Mouse (Mus musculus): ENCODE data around the gene Gpm6b. TPM values are rescaled to one million over a fixed set of nuclear protein-coding genes. Genes with fewer than 3 reads are reported as not detected.

Gpm6b gene
- polyA plus RNA-seq, 1 experiment from 2014 or later: 5.1 TPM

DNA sequence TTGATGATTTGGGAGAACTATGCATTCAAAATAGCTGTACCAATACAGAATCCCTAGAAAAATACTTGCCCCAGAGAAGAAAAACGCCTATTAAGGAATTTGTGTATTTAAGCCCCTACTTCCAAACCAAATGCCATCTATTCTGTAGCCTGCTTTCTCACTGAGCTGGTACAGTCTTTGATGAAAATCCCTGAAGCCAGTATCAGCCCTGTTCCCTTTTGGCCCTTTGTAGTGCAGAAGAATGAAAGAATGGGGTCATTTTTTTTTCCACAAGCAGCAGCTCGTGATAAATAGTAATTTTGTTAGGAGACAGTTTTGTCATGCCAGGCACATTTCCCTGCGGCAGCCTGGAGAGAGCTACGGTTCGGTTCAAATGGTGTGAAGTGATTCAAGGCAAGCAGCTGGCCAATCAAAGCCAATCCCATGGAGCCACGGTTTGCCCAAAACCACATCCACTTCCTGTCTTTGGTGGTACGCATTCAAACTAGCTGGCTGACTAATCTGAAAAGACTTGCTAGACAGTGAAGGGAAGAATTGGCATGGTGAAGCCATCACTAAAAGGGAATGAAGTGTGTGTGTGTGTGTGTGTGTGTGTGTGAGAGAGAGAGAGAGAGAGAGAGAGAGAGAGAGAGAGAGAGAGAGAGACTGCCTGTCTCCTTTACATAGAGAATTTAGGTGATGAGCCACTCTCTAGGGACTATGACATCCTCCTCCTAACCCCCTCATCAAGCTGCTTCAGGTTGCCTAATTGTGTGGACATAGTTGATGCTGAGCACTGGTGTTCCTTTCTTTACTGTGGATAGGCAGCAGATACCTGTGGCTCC is 78.1 kb downstream of the Gpm6b start:
- Histone ChIP-seq H3K9ac (ENCODE audit: low read depth, low read length) (no peak overlapping the region), H3K4me3 (ENCODE audit: low read depth, low read length) (no peak overlapping the region), H3K9me3 (ENCODE audit: control insufficient read depth, low read length) (no peaks in the 10 kb centered on the region), H3K27ac (ENCODE audit: low read depth, low read length) (no peak overlapping the region), H3K36me3 (ENCODE audit: control insufficient read depth, insufficient read depth, low read length) (no peaks in the 10 kb centered on the region), H3K27me3 (replicated peaks; ENCODE audit: control insufficient read depth, insufficient read depth, low read length) (no peaks in the 10 kb centered on the region; the same call in none of the 2 replicates), H3K4me2 (no peak overlapping the region), H3K4me1 (replicated peaks; ENCODE audit: control insufficient read depth, insufficient read depth, low read length) (no peaks in the 10 kb centered on the region)
- 37% methylated on average over 7 of the region's 7 CpGs for WGBS
- ATAC-seq (replicated peaks; ENCODE audit: low FRiP score) (no peak), DNase-seq (ENCODE audit: low spot score) (no peak)

- H3K27me3 ChIP-seq (replicated peaks; ENCODE audit: control insufficient read depth, insufficient read depth, low read length): no peaks in the 10 kb centered on the region; the same call in none of the 2 replicates
- 86% methylated on average over 1 of the region's 1 CpGs for WGBS
- no peak overlapping the region for H3K27ac ChIP-seq (ENCODE audit: low read depth, low read length)
- H3K9me3 ChIP-seq (ENCODE audit: control insufficient read depth, low read length): no peaks in the 10 kb centered on the region
- DNase-seq (ENCODE audit: low spot score): no peak
- ATAC-seq (replicated peaks; ENCODE audit: low FRiP score): no peak
- no peaks in the 10 kb centered on the region for H3K36me3 ChIP-seq (ENCODE audit: control insufficient read depth, insufficient read depth, low read length)
- H3K4me2 ChIP-seq: no peak overlapping the region
- no peak overlapping the region for H3K9ac ChIP-seq (ENCODE audit: low read depth, low read length)
- no peak overlapping the region for H3K4me3 ChIP-seq (ENCODE audit: low read depth, low read length)
- no peaks in the 10 kb centered on the region for H3K4me1 ChIP-seq (replicated peaks; ENCODE audit: control insufficient read depth, insufficient read depth, low read length)
Observed at GRCm38 (mm10) chrX:166317376-166317679, 78.6 kb downstream of the Gpm6b start.

- H3K4me1 ChIP-seq (replicated peaks; ENCODE audit: control insufficient read depth, insufficient read depth, low read length): no peaks in the 10 kb centered on the region
- H3K9me3 ChIP-seq (ENCODE audit: control insufficient read depth, low read length): no peaks in the 10 kb centered on the region
- no peaks in the 10 kb centered on the region for H3K36me3 ChIP-seq (ENCODE audit: control insufficient read depth, insufficient read depth, low read length)
- H3K27ac ChIP-seq (ENCODE audit: low read depth, low read length): no peak overlapping the region
- WGBS: 87% methylated on average over 3 of the region's 3 CpGs
- no peak overlapping the region for H3K9ac ChIP-seq (ENCODE audit: low read depth, low read length)
- no peak overlapping the region for H3K4me2 ChIP-seq
- H3K27me3 ChIP-seq (replicated peaks; ENCODE audit: control insufficient read depth, insufficient read depth, low read length): peaks cover 1% of the 10 kb centered on the region
- DNase-seq (ENCODE audit: low spot score) (no peak), ATAC-seq (replicated peaks; ENCODE audit: low FRiP score) (no peak)
- H3K4me3 ChIP-seq (ENCODE audit: low read depth, low read length): no peak overlapping the region
Observed at GRCm38 (mm10) chrX:166323226-166323625, 84.5 kb downstream of the Gpm6b start.

DNA sequence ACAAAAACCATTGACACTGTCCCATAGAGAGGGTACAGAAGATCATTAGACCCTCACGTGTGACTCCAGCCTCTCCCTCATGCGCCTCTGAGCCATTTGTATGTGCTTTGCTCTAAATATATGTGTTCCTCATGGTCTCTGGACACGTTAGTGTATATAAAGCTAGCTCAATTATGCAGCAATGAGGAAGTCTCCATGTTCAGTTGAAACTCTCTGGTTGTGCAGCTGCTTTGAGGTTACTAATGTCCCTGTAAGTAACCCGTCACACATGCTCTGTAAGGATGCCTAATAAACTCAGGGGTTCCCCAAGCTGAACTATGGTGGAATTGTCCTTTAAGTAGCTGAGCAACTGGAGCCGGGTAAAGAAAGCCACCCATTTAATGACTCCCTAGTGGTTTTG is 88.9 kb downstream of the Gpm6b start:
- Histone ChIP-seq H3K36me3 (ENCODE audit: control insufficient read depth, insufficient read depth, low read length) (no peaks in the 10 kb centered on the region), H3K4me1 (replicated peaks; ENCODE audit: control insufficient read depth, insufficient read depth, low read length) (no peaks in the 10 kb centered on the region), H3K27me3 (replicated peaks; ENCODE audit: control insufficient read depth, insufficient read depth, low read length) (peaks cover 3% of the 10 kb centered on the region), H3K9ac (ENCODE audit: low read depth, low read length) (no peak overlapping the region), H3K4me3 (ENCODE audit: low read depth, low read length) (no peak overlapping the region), H3K9me3 (ENCODE audit: control insufficient read depth, low read length) (no peaks in the 10 kb centered on the region), H3K27ac (ENCODE audit: low read depth, low read length) (no peak overlapping the region), H3K4me2 (no peak overlapping the region)
- 67% methylated on average over 5 of the region's 5 CpGs for WGBS
- DNase-seq (ENCODE audit: low spot score): no peak
- no peak for ATAC-seq (replicated peaks; ENCODE audit: low FRiP score)

DNA sequence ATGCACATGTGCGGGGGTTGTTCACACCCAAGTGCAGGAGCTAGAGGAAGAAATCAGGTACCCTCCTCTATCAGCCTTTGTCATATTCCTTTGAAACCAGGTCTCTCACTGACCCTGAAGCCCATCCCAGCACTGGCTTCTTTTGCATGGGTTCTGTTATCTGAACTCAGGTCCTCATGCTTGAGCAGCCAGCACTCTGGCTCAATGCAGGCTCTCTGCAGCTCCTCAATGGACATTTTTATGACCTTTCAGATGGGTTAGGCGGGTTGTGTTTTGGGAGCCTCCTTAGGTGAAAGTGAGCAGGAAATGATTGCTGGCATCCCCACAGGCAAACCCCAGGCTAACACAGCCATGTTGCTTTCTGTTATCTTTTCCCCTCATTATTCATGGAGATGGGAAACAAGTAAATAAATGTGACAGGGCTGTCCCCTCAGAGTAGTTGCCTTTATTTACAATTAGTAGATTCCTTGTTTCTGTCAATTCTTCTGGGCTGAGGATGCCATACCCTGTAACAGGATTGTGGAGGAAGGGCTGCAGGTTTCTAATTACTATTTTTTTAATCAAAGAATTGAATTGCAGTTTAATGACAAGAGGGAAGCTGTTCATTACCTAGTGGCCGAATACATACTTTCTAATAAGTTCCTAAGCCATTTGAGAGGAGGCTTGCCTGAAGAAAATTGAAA is 89.6 kb downstream of the Gpm6b start:
- ATAC-seq (replicated peaks; ENCODE audit: low FRiP score): no peak
- Histone ChIP-seq H3K36me3 (ENCODE audit: control insufficient read depth, insufficient read depth, low read length) (no peaks in the 10 kb centered on the region), H3K4me3 (ENCODE audit: low read depth, low read length) (no peak overlapping the region), H3K4me2 (no peak overlapping the region), H3K27me3 (replicated peaks; ENCODE audit: control insufficient read depth, insufficient read depth, low read length) (peaks cover 3% of the 10 kb centered on the region), H3K9ac (ENCODE audit: low read depth, low read length) (no peak overlapping the region), H3K4me1 (replicated peaks; ENCODE audit: control insufficient read depth, insufficient read depth, low read length) (no peaks in the 10 kb centered on the region), H3K27ac (ENCODE audit: low read depth, low read length) (no peak overlapping the region), H3K9me3 (ENCODE audit: control insufficient read depth, low read length) (no peaks in the 10 kb centered on the region)
- WGBS: 57% methylated on average over 3 of the region's 3 CpGs
- no peak for DNase-seq (ENCODE audit: low spot score)

DNA sequence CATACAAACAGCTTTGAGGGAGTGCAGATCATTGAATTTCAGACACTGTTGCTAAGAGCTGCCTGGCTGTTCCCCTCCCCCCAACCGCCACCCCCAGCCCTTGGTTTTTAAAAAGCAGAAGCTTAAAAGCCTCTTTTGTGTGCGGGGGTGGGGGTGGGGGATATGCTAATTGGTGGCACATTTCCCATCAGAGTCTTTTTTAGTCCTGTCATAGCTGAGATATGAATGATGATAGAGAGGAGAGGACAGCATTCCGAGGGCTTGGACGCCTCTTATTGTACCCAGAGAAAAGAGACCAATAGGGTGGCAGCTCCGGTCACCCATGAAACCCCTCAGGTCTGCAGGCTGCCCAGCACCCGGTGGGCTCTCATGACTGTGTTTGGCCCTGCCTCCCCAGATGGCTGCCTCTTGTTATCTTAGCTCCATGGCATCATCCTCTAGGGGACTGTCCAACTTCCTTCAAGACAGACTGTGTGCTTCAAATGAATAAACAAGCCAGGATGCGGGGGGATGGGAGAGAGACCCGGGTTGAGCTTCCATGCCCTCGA is 90.3 kb downstream of the Gpm6b start:
- ATAC-seq (replicated peaks; ENCODE audit: low FRiP score): peak; percentile 54; the same call in 1 of the 2 replicates
- H3K27me3 ChIP-seq (replicated peaks; ENCODE audit: control insufficient read depth, insufficient read depth, low read length): peaks cover 3% of the 10 kb centered on the region
- 0 out of 2 replicates have a peak overlapping the region, but pooled peaks have one; percentile 13 for H3K4me2 ChIP-seq
- no peaks in the 10 kb centered on the region for H3K4me1 ChIP-seq (replicated peaks; ENCODE audit: control insufficient read depth, insufficient read depth, low read length)
- 18% methylated on average over 9 of the region's 9 CpGs for WGBS
- DNase-seq (ENCODE audit: low spot score): peak; percentile 32
- no peaks in the 10 kb centered on the region for H3K9me3 ChIP-seq (ENCODE audit: control insufficient read depth, low read length)
- H3K27ac ChIP-seq (ENCODE audit: low read depth, low read length): no peak overlapping the region
- no peak overlapping the region for H3K4me3 ChIP-seq (ENCODE audit: low read depth, low read length)
- H3K9ac ChIP-seq (ENCODE audit: low read depth, low read length): no peak overlapping the region
- no peaks in the 10 kb centered on the region for H3K36me3 ChIP-seq (ENCODE audit: control insufficient read depth, insufficient read depth, low read length)

GRCm38 (mm10) chrX:166334516-166335136 is 95.9 kb downstream of the Gpm6b start:
- DNase-seq (ENCODE audit: low spot score): no peak
- Histone ChIP-seq H3K4me2 (no peak overlapping the region), H3K9me3 (ENCODE audit: control insufficient read depth, low read length) (no peaks in the 10 kb centered on the region), H3K4me1 (replicated peaks; ENCODE audit: control insufficient read depth, insufficient read depth, low read length) (no peaks in the 10 kb centered on the region), H3K36me3 (ENCODE audit: control insufficient read depth, insufficient read depth, low read length) (no peaks in the 10 kb centered on the region), H3K27ac (ENCODE audit: low read depth, low read length) (no peak overlapping the region), H3K9ac (ENCODE audit: low read depth, low read length) (no peak overlapping the region), H3K27me3 (replicated peaks; ENCODE audit: control insufficient read depth, insufficient read depth, low read length) (no peaks in the 10 kb centered on the region; the same call in 1 of the 2 replicates), H3K4me3 (ENCODE audit: low read depth, low read length) (no peak overlapping the region)
- WGBS: 86% methylated on average over 6 of the region's 6 CpGs
- ATAC-seq (replicated peaks; ENCODE audit: low FRiP score): no peak

- Histone ChIP-seq H3K9ac (ENCODE audit: low read depth, low read length) (no peak overlapping the region), H3K27ac (ENCODE audit: low read depth, low read length) (no peak overlapping the region), H3K27me3 (replicated peaks; ENCODE audit: control insufficient read depth, insufficient read depth, low read length) (no peaks in the 10 kb centered on the region; the same call in 1 of the 2 replicates), H3K4me1 (replicated peaks; ENCODE audit: control insufficient read depth, insufficient read depth, low read length) (no peaks in the 10 kb centered on the region), H3K4me3 (ENCODE audit: low read depth, low read length) (no peak overlapping the region), H3K36me3 (ENCODE audit: control insufficient read depth, insufficient read depth, low read length) (no peaks in the 10 kb centered on the region), H3K4me2 (no peak overlapping the region), H3K9me3 (ENCODE audit: control insufficient read depth, low read length) (no peaks in the 10 kb centered on the region)
- DNase-seq (ENCODE audit: low spot score): no peak
- 81% methylated on average over 5 of the region's 5 CpGs for WGBS
- ATAC-seq (replicated peaks; ENCODE audit: low FRiP score): no peak
Observed at GRCm38 (mm10) chrX:166338353-166338752, 99.6 kb downstream of the Gpm6b start.

Measured in liver, embryonic 11.5 days (tissue).